12 mouse cellular contexts compared by ENCODE assay signal in genomic region chr13:64373695-64374094, GRCm38 (mm10). TPM values are rescaled to one million over a fixed set of nuclear protein-coding genes. Genes with fewer than 3 reads are reported as not detected.
DNase-seq lines count a peak whose midpoint lies in the region; ATAC-seq lines count a peak whose summit lies in the region.
"Had no signal": no experiment of that assay in that cellular context is flagged by ENCODE, and none has a peak within 500 bp of the region (broad histone marks: within the 10 kb centered on the region; RNA-seq: fewer than 3 reads in every experiment).

No protein-coding gene starts in this region.

- no peaks in the 10 kb centered on the region for H3K9me3 ChIP-seq in heart, embryonic 16.5 days (replicated peaks; ENCODE audit: control insufficient read depth, low read length)
- H3K9me3 ChIP-seq: midbrain, embryonic 12.5 days had no signal

- WGBS in heart, embryonic 16.5 days = 2% methylated on average over 1 of the region's 1 CpGs

- peaks cover 17% of the 10 kb centered on the region for H3K4me1 ChIP-seq in heart, embryonic 16.5 days (ENCODE audit: control insufficient read depth, insufficient read depth, low read length)

- H3K4me2 ChIP-seq in heart, embryonic 16.5 days (ENCODE audit: low read depth, low read length) = no peak overlapping the region
- H3K4me2 ChIP-seq: midbrain, embryonic 12.5 days had no signal

- H3K36me3 ChIP-seq in heart, embryonic 16.5 days (ENCODE audit: control insufficient read depth, insufficient read depth) = no peaks in the 10 kb centered on the region
- H3K36me3 ChIP-seq: midbrain, embryonic 12.5 days had no signal

- H3K4me3 ChIP-seq in heart, embryonic 16.5 days (ENCODE audit: low read length) = no peak overlapping the region
- H3K4me3 ChIP-seq: midbrain, embryonic 12.5 days had no signal

- H3K9ac ChIP-seq in heart, embryonic 16.5 days (ENCODE audit: low read length) = no peak overlapping the region
- H3K9ac ChIP-seq: midbrain, embryonic 12.5 days had no signal

- peak; percentile 27 for DNase-seq in kidney, postnatal 10 days
- no peak for DNase-seq in kidney, postnatal 4 days
- peak; percentile 57 for DNase-seq in 3T3-L1 (ENCODE audit: low read depth, low spot score)
- DNase-seq in NIH3T3 (ENCODE audit: low read depth) = peak; percentile 87
- DNase-seq in embryo, embryonic 11 days = no peak
- no peak for DNase-seq in embryo, embryonic 9.5 days (ENCODE audit: extremely low spot score)
- no peak for DNase-seq in cerebellum, adult 18-20 months
- DNase-seq: cerebellum, postnatal 10 days; retina, postnatal 1 day; thymus, postnatal 4 days had no signal

- ATAC-seq in heart, embryonic 16.5 days (replicated peaks; ENCODE audit: extremely low read depth, insufficient read depth, low FRiP score) = no peak

- H3K27me3 ChIP-seq in heart, embryonic 16.5 days (ENCODE audit: control insufficient read depth, insufficient read depth, low read length) = no peaks in the 10 kb centered on the region
- H3K27me3 ChIP-seq: midbrain, embryonic 12.5 days had no signal

- H3K27ac ChIP-seq in heart, embryonic 16.5 days (ENCODE audit: low read length) = peak overlapping the region; percentile 27; the same call in 1 of the 2 replicates
- H3K27ac ChIP-seq: midbrain, embryonic 12.5 days had no signal

RNA-seq across cellular contexts. Expression of gene Ctsl, which starts 3.0 kb away (rescaled TPM):
- 325 and 477 TPM in 2 replicates for polyA plus RNA-seq in heart, embryonic 16.5 days (2015; fragmentation: Nextera tagmentation; extraction: Ambion mirVana)

RNA-seq across cellular contexts. Expression of gene Cdk20, which starts 58.4 kb away (rescaled TPM):
- polyA plus RNA-seq in heart, embryonic 16.5 days (2015; fragmentation: Nextera tagmentation; extraction: Ambion mirVana) = 10.0 and 12.6 TPM in 2 replicates

Comparison
In these comparisons a context has a peak if more than half of its experiments do, and no peak if none do; other contexts are left out.
1. DNase-seq: peak in kidney, postnatal 10 days (single experiment), 3T3-L1 (single experiment) and NIH3T3 (single experiment); none in kidney, postnatal 4 days (0 of 2), embryo, embryonic 11 days (single experiment), embryo, embryonic 9.5 days (single experiment) and cerebellum, adult 18-20 months (0 of 2).